Mouse (Mus musculus): ENCODE measurements around the gene Zfp710.

The Zfp710 gene

GRCm38 (mm10) chr7:80057002-80057691 lies 32.5 kb downstream of the Zfp710 start:
- no peak for DNase-seq (ENCODE audit: low spot score in 2 of 2)

- no peak for DNase-seq (ENCODE audit: low spot score in 2 of 2)
Measured at GRCm38 (mm10) chr7:80057781-80058180, 33.2 kb downstream of the Zfp710 start.

GRCm38 (mm10) chr7:80058405-80059063 lies 33.9 kb downstream of the Zfp710 start:
- no peak for DNase-seq (ENCODE audit: low spot score in 2 of 2)

GRCm38 (mm10) chr7:80059064-80059838 lies 34.6 kb downstream of the Zfp710 start:
- DNase-seq (ENCODE audit: low spot score in 2 of 2): no peak

- DNase-seq (ENCODE audit: low spot score in 2 of 2): no peak
Measured at GRCm38 (mm10) chr7:80060012-80060778, 35.6 kb downstream of the Zfp710 start.

- DNase-seq (ENCODE audit: low spot score in 2 of 2): no peak
Measured at GRCm38 (mm10) chr7:80062083-80062826, 37.6 kb downstream of the Zfp710 start.

GRCm38 (mm10) chr7:80063244-80063643 lies 38.6 kb downstream of the Zfp710 start:
- DNase-seq (ENCODE audit: low spot score in 2 of 2): no peak

GRCm38 (mm10) chr7:80063902-80064736 lies 39.5 kb downstream of the Zfp710 start:
- no peak for DNase-seq (ENCODE audit: low spot score in 2 of 2)

- no peak for DNase-seq (ENCODE audit: low spot score in 2 of 2)
Measured at GRCm38 (mm10) chr7:80065250-80065649, 40.6 kb downstream of the Zfp710 start.

GRCm38 (mm10) chr7:80066675-80067455 lies 42.3 kb downstream of the Zfp710 start:
- no peak for DNase-seq (ENCODE audit: low spot score in 2 of 2)

- no peak for DNase-seq (ENCODE audit: low spot score in 2 of 2)
Measured at GRCm38 (mm10) chr7:80068341-80068740, 43.7 kb downstream of the Zfp710 start.

- peak; percentile 61 to 64 for DNase-seq (ENCODE audit: low spot score in 2 of 2)
Measured at GRCm38 (mm10) chr7:80069615-80070327, 45.2 kb downstream of the Zfp710 start.

- DNase-seq (ENCODE audit: low spot score in 2 of 2): no peak
Measured at GRCm38 (mm10) chr7:80071209-80071608, 46.6 kb downstream of the Zfp710 start.

- peak; percentile 47 to 68 for DNase-seq (ENCODE audit: low spot score in 2 of 2)
Measured at GRCm38 (mm10) chr7:80072297-80072696, 47.7 kb downstream of the Zfp710 start.

GRCm38 (mm10) chr7:80073506-80073905 lies 48.9 kb downstream of the Zfp710 start:
- no peak for DNase-seq (ENCODE audit: low spot score in 2 of 2)

- DNase-seq (ENCODE audit: low spot score in 2 of 2): no peak
Measured at GRCm38 (mm10) chr7:80074921-80075441, 50.4 kb downstream of the Zfp710 start.

- no peak for DNase-seq (ENCODE audit: low spot score in 2 of 2)
Measured at GRCm38 (mm10) chr7:80075946-80076583, 51.5 kb downstream of the Zfp710 start.
